Mouse (Mus musculus) ovary, adult 18-20 months (tissue): ENCODE data around the gene Pink1.
"Not testable (repeated sequence)": the region's sequence is repeated elsewhere in the genome, so short reads cannot be mapped to it uniquely, and the experiment has no call there.

Source experiments
- DNase-seq: peaks from one replicate; pipeline ENCODE4 v3.0.0; 2022; ENCODE audit warnings: low spot score, mixed read lengths

Gene Pink1

GRCm38 (mm10) chr4:138342048-138342447 is 15.9 kb upstream of the Pink1 start:
- DNase-seq: no peak

GRCm38 (mm10) chr4:138341393-138341792 is 15.3 kb upstream of the Pink1 start:
- no peak for DNase-seq

GRCm38 (mm10) chr4:138339963-138340362 is 13.9 kb upstream of the Pink1 start:
- no peak for DNase-seq

GRCm38 (mm10) chr4:138337341-138337740 is 11.2 kb upstream of the Pink1 start:
- no peak for DNase-seq

GRCm38 (mm10) chr4:138336876-138337275 is 10.8 kb upstream of the Pink1 start:
- no peak for DNase-seq

- DNase-seq: no peak
These were observed 9.5 kb upstream of the Pink1 start for GRCm38 (mm10) chr4:138335648-138336047.

GRCm38 (mm10) chr4:138335036-138335435 is 8.9 kb upstream of the Pink1 start:
- DNase-seq: no peak

- DNase-seq: no peak
These were observed 7.0 kb upstream of the Pink1 start for GRCm38 (mm10) chr4:138333135-138333534.

- no peak for DNase-seq
These were observed 5.5 kb upstream of the Pink1 start for GRCm38 (mm10) chr4:138331647-138332046.

- no peak for DNase-seq
These were observed 4.2 kb upstream of the Pink1 start for GRCm38 (mm10) chr4:138330264-138330671.

GRCm38 (mm10) chr4:138327891-138328470 is 1.9 kb upstream of the Pink1 start:
- no peak for DNase-seq

- DNase-seq: not testable (repeated sequence)
These were observed 1.0 kb upstream of the Pink1 start for GRCm38 (mm10) chr4:138327155-138327554.

GRCm38 (mm10) chr4:138325466-138326076 is 536 bp downstream of the Pink1 start:
- peak; percentile 91 for DNase-seq

- DNase-seq: no peak
These were observed 1.7 kb downstream of the Pink1 start for GRCm38 (mm10) chr4:138324451-138324850.

- DNase-seq: peak; percentile 48
These were observed 2.4 kb downstream of the Pink1 start for GRCm38 (mm10) chr4:138323753-138324152.

GRCm38 (mm10) chr4:138322692-138323091 is 3.4 kb downstream of the Pink1 start:
- DNase-seq: no peak

GRCm38 (mm10) chr4:138321488-138321887 is 4.6 kb downstream of the Pink1 start:
- no peak for DNase-seq

GRCm38 (mm10) chr4:138320711-138321110 is 5.4 kb downstream of the Pink1 start:
- DNase-seq: no peak

GRCm38 (mm10) chr4:138319508-138319907 is 6.6 kb downstream of the Pink1 start:
- peak; percentile 49 for DNase-seq

GRCm38 (mm10) chr4:138318509-138319266 is 7.4 kb downstream of the Pink1 start:
- no peak for DNase-seq

GRCm38 (mm10) chr4:138316369-138316768 is 9.7 kb downstream of the Pink1 start:
- DNase-seq: no peak

- DNase-seq: no peak
These were observed 10.3 kb downstream of the Pink1 start for GRCm38 (mm10) chr4:138315781-138316180.

GRCm38 (mm10) chr4:138313795-138314194 is 12.3 kb downstream of the Pink1 start:
- DNase-seq: no peak
